Mouse (Mus musculus): Measurements from ENCODE around the gene Rpp25l.
"Not testable (repeated sequence)": the region's sequence is repeated elsewhere in the genome, so short reads cannot be mapped to it uniquely, and the experiment has no call there.

Rpp25l gene

GRCm38 (mm10) chr4:41737602-41738255 is 24.4 kb upstream of the Rpp25l start:
- peak; percentile 86 for DNase-seq (ENCODE audit: low spot score)

- peak; percentile 49 for DNase-seq (ENCODE audit: low spot score)
Measured at GRCm38 (mm10) chr4:41731052-41731765, 17.9 kb upstream of the Rpp25l start, which contains the start of gene Arid3c. Gene Arid3c, minus strand, starts transcription at chr4:41731142.

GRCm38 (mm10) chr4:41726826-41727621 is 13.7 kb upstream of the Rpp25l start:
- DNase-seq (ENCODE audit: low spot score), result peak; percentile 47

GRCm38 (mm10) chr4:41722918-41723351 is 9.6 kb upstream of the Rpp25l start, which contains the start of gene Dctn3:
Gene Dctn3, minus strand, starts transcription at chr4:41723170.
- DNase-seq (ENCODE audit: low spot score), result peak; percentile 99

- DNase-seq (ENCODE audit: low spot score), result no peak
Measured at GRCm38 (mm10) chr4:41716834-41717233, 3.5 kb upstream of the Rpp25l start.

- peak; percentile 60 for DNase-seq (ENCODE audit: low spot score)
Measured at GRCm38 (mm10) chr4:41715596-41715995, 2.3 kb upstream of the Rpp25l start.

- DNase-seq (ENCODE audit: low spot score), result no peak
Measured at GRCm38 (mm10) chr4:41715082-41715481, 1.7 kb upstream of the Rpp25l start.

- DNase-seq (ENCODE audit: low spot score), result peak; percentile 85
Measured at GRCm38 (mm10) chr4:41714276-41714675, 942 bp upstream of the Rpp25l start.

GRCm38 (mm10) chr4:41712421-41713196 is 725 bp downstream of the Rpp25l start:
- DNase-seq (ENCODE audit: low spot score), result no peak

GRCm38 (mm10) chr4:41711705-41712375 is 1.5 kb downstream of the Rpp25l start:
- DNase-seq (ENCODE audit: low spot score), result no peak

GRCm38 (mm10) chr4:41710229-41710628 is 3.1 kb downstream of the Rpp25l start:
- DNase-seq (ENCODE audit: low spot score), result no peak

GRCm38 (mm10) chr4:41708192-41708745 is 5.1 kb downstream of the Rpp25l start:
- peak; percentile 61 for DNase-seq (ENCODE audit: low spot score)

GRCm38 (mm10) chr4:41707011-41707535 is 6.3 kb downstream of the Rpp25l start:
- peak; percentile 89 for DNase-seq (ENCODE audit: low spot score)

GRCm38 (mm10) chr4:41705922-41706754 is 7.2 kb downstream of the Rpp25l start:
- no peak for DNase-seq (ENCODE audit: low spot score)

- peak; percentile 64 for DNase-seq (ENCODE audit: low spot score)
Measured at GRCm38 (mm10) chr4:41704651-41705050, 8.7 kb downstream of the Rpp25l start.

- not testable (repeated sequence) for DNase-seq (ENCODE audit: low spot score)
Measured at GRCm38 (mm10) chr4:41702226-41702625, 11.1 kb downstream of the Rpp25l start.

- DNase-seq (ENCODE audit: low spot score), result not testable (repeated sequence)
Measured at GRCm38 (mm10) chr4:41700224-41700623, 13.1 kb downstream of the Rpp25l start.

GRCm38 (mm10) chr4:41699783-41700182 is 13.6 kb downstream of the Rpp25l start, which contains the start of gene Il11ra1:
Gene Il11ra1, plus strand, starts transcription at chr4:41699989.
- not testable (repeated sequence) for DNase-seq (ENCODE audit: low spot score)

- not testable (repeated sequence) for DNase-seq (ENCODE audit: low spot score)
Measured at GRCm38 (mm10) chr4:41698421-41699016, 14.8 kb downstream of the Rpp25l start.

Data from embryo, embryonic 10 days (tissue).